Mouse (Mus musculus) hindbrain, embryonic 15.5 days (tissue): ENCODE data around the gene Sec16a. TPM values are rescaled to one million over a fixed set of nuclear protein-coding genes. Genes with fewer than 3 reads are reported as not detected.
"Not testable (repeated sequence)": the region's sequence is repeated elsewhere in the genome, so short reads cannot be mapped to it uniquely, and the experiment has no call there.

Experiments used
- ATAC-seq: fragments of 200-750 bp; cut with Nextera tagmentation; 2 replicates; pipeline ENCODE4 v1.8.0; 2017; ENCODE audit warnings: low read depth, moderate number of reproducible peaks, moderate TSS enrichment; ENCODE audit not compliant: low FRiP score
- H3K27ac ChIP-seq: fragments of 300-500 bp; sonication (generic); replicated peaks from 2 replicates; pipeline ENCODE4 v1.5.1; 2015; ENCODE audit warnings: mild to moderate bottlenecking, inconsistent platforms
- H3K27me3 ChIP-seq: fragments of 300-500 bp; sonication (generic); 2 replicates; pipeline ENCODE4 v1.6.1; 2015; ENCODE audit warnings: control low read depth, inconsistent platforms
- H3K36me3 ChIP-seq: fragments of 300-500 bp; sonication (generic); 2 replicates; pipeline ENCODE4 v1.6.1; 2015; ENCODE audit warnings: control low read depth, inconsistent platforms
- H3K4me1 ChIP-seq: fragments of 300-500 bp; sonication (generic); replicated peaks from 2 replicates; pipeline ENCODE4 v1.6.1; 2015; ENCODE audit warnings: control low read depth, inconsistent platforms
- H3K4me2 ChIP-seq: fragments of 300-500 bp; sonication (generic); 2 replicates; pipeline ENCODE4 v1.6.1; 2015; ENCODE audit warnings: moderate library complexity, mild to moderate bottlenecking, inconsistent platforms
- H3K4me3 ChIP-seq: fragments of 300-500 bp; sonication (generic); 2 replicates; pipeline ENCODE4 v1.5.1; 2015; ENCODE audit warnings: mild to moderate bottlenecking, inconsistent platforms
- H3K9ac ChIP-seq: fragments of 300-500 bp; sonication (generic); 2 replicates; pipeline ENCODE4 v1.6.1; 2015; ENCODE audit warnings: inconsistent platforms
- H3K9me3 ChIP-seq: fragments of 300-500 bp; sonication (generic); 2 replicates; pipeline ENCODE4 v1.6.1; 2016; ENCODE audit warnings: control low read depth, inconsistent platforms
- WGBS: fragments of 180-500 bp; shearing (Covaris S2); methylation state at CpG from one replicate; pipeline ENCODE4 v1.1.7; 2015; 5-methylcytosine and 5-hydroxymethylcytosine counted together
- polyA plus RNA-seq: library from polyadenylated mRNA; unstranded; fragments of >200 nt; fragmentation: Nextera tagmentation; extraction: Ambion mirVana; gene quantifications from 2 replicates; pipeline ENCODE4 v1.2.1, GENCODE M21; 2015

The Sec16a gene
- polyA plus RNA-seq, 1 experiment from 2014 or later, result 21.6 TPM

DNA sequence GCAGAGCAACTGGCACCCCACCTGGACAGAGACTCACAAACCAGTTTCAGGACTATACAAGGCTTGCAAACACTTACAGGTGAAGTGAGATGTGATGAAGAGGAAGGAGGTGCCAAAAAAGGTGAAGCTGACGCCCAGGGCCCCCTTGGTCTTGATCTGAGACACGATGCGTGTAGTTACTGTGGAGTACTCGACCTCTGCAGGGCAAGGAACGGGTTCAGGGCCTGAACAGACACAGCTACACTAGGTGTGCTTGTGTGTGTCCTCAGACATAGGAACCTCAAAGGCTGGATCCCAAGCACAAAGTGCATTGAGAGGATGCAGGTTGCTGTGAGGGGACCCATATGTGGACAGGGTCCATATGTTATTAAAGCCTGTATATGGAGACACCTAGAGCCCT, 44.7 kb downstream of the Sec16a start:
- ATAC-seq, result no peak
- Histone ChIP-seq H3K4me3 (no peak overlapping the region), H3K4me2 (no peak overlapping the region)

DNA sequence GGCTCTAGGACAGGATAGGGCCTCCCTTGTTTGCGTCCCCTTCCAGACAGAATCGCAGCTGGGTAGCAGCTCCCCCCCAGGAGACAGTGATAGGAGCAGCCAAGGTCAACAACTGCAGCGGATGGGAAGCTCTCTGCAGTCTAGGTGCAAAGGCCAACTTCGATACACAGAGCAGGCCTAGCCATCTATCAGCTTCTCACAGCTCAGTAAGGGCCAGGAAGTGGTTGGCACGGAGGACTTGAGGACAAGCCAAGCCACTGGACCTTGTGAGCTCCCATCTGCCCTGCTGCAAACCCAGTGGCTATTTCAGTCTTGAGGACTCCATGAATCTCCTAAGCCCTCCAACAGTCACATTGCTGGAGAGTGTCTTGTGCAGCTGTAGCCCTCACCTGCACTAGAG, 45.4 kb downstream of the Sec16a start:
- Histone ChIP-seq H3K9me3 (no peaks in the 10 kb centered on the region), H3K4me2 (no peak overlapping the region), H3K36me3 (peaks cover 71% of the 10 kb centered on the region), H3K27ac (no peak overlapping the region), H3K27me3 (no peaks in the 10 kb centered on the region), H3K4me1 (peaks cover 2% of the 10 kb centered on the region), H3K9ac (no peak overlapping the region), H3K4me3 (no peak overlapping the region)
- no peak for ATAC-seq
- 82% methylated on average over 5 of the region's 5 CpGs for WGBS

More for the DNA sequence above, 44.7 kb downstream of the Sec16a start:
- Histone ChIP-seq H3K36me3 (peaks cover 64% of the 10 kb centered on the region), H3K9me3 (no peaks in the 10 kb centered on the region), H3K9ac (no peak overlapping the region), H3K27me3 (no peaks in the 10 kb centered on the region), H3K27ac (no peak overlapping the region), H3K4me1 (peaks cover 8% of the 10 kb centered on the region)
- 90% methylated on average over 5 of the region's 5 CpGs for WGBS

DNA sequence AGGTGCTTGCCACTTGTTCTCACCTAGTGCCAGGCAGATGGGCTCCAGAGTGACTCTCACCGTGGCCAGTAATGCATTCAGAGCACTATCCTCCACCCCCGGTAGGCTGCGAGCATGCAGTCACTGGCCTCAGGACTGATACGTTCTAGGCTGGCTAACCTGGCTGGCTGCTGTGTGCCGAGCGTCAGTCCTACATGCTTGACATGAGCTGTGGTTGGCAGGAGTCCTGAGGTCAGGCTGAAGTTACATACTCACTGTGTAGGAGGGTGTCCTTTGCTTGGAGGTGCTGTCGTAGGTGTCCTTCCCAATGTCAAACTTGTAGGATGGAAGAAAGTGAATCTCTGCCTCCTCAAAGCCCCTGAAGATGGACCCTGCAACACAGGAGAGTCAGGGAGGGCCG, 46.0 kb downstream of the Sec16a start:
- no peak for ATAC-seq
- Histone ChIP-seq H3K27me3 (no peaks in the 10 kb centered on the region), H3K27ac (no peak overlapping the region), H3K9ac (no peak overlapping the region), H3K4me3 (no peak overlapping the region), H3K4me1 (no peaks in the 10 kb centered on the region), H3K36me3 (peaks cover 77% of the 10 kb centered on the region), H3K9me3 (no peaks in the 10 kb centered on the region), H3K4me2 (no peak overlapping the region)
- WGBS, result 88% methylated on average over 8 of the region's 8 CpGs

DNA sequence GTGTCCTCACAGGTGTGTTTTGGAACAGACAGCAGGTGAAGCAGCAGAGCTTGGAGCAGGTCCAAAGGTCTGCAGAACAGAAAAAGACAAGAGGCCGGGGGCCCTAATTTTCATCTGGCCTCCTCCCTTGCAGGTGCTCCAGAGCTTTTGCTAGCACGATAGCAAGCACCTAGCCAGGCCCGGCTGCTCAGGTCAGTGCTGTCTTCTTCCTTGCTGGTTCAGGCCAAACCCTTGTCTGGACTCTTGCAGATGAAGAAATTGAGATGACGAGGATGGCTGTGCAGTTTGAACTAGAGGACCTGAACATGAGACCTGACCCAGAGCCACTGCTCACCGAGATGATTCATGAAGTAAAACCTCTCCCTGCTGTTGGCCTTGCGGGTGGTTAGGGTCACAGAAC, 53.4 kb downstream of the Sec16a start:
- H3K4me2 ChIP-seq, result no peak overlapping the region
- no peaks in the 10 kb centered on the region for H3K9me3 ChIP-seq
- H3K4me1 ChIP-seq, result peaks cover 24% of the 10 kb centered on the region
- no peak overlapping the region for H3K9ac ChIP-seq
- no peak overlapping the region for H3K4me3 ChIP-seq
- no peaks in the 10 kb centered on the region for H3K27me3 ChIP-seq
- peaks cover 73% of the 10 kb centered on the region for H3K36me3 ChIP-seq
- WGBS, result 96% methylated on average over 6 of the region's 6 CpGs
- no peak for ATAC-seq
- no peak overlapping the region for H3K27ac ChIP-seq

DNA sequence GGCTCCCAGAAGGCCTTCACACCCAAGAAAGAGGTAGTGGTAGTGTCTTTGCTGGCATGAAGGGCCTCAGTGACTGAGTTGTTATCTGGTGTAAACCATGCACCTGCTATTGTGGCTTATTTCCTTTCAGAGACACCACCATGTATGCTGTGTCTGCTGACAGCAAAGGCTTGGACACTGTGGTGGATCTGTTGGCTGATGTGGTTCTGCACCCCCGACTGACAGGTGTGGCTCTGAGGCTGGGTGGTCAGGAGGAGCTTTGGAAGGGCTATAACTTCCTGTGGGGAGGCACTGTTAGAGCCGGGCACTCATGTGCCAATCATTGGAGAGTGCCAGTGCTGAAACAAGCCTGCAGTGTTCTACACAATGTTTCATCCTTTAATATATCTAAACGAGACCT, 54.1 kb downstream of the Sec16a start:
- Histone ChIP-seq H3K27ac (no peak overlapping the region), H3K4me1 (peaks cover 24% of the 10 kb centered on the region), H3K4me3 (peak overlapping the region; percentile 5; the same call in 1 of the 2 replicates), H3K4me2 (no peak overlapping the region), H3K9ac (no peak overlapping the region), H3K9me3 (no peaks in the 10 kb centered on the region), H3K27me3 (no peaks in the 10 kb centered on the region), H3K36me3 (peaks cover 73% of the 10 kb centered on the region)
- no peak for ATAC-seq
- WGBS, result 90% methylated on average over 3 of the region's 3 CpGs

DNA sequence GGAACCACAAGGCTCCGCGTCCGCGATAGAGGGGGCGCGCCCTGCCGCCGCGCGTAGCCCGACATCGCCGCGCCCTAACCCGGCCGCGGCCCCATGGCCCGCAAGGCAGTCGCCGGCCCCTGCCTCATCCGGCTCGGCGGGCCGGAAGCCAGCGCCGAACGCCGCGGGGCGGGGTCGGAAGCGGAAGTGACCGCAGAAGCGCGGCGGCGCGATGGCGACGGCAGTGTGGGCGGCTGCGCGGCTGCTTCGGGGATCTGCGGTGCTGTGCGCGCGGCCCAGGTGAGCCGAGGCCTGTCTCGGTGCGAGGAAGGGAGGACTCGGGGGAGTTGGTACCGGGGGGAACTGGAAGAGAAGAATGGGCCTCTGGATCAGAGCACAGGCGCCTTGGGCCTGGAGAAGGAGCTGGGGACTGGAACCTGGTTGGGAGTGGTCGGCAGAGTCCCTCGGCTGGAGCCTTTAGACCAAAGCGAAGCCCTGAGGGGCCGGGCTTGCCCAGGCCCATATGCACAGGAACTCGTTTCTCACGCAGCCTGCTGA, 55.8 kb downstream of the Sec16a start, which contains the start of the genes Entr1 and Pmpca:
TSS of gene Entr1 (minus strand) at position 163 of the 537 bp plus-strand sequence.
TSS of gene Pmpca (plus strand) at position 186 of the 537 bp plus-strand sequence.
- H3K36me3 ChIP-seq, result peaks cover 73% of the 10 kb centered on the region
- H3K4me2 ChIP-seq, result peak within 1 kb of the TSS; percentile 98
- peak within 1 kb of the TSS; percentile 75 for H3K27ac ChIP-seq
- peak; percentile 94 for ATAC-seq
- under 1% methylated on average over 58 of the region's 60 CpGs for WGBS
- H3K27me3 ChIP-seq, result no peaks in the 10 kb centered on the region
- H3K4me3 ChIP-seq, result peak within 1 kb of the TSS; percentile 81
- no peaks in the 10 kb centered on the region for H3K9me3 ChIP-seq
- H3K9ac ChIP-seq, result peak within 1 kb of the TSS; percentile 92
- H3K4me1 ChIP-seq, result peaks cover 24% of the 10 kb centered on the region

DNA sequence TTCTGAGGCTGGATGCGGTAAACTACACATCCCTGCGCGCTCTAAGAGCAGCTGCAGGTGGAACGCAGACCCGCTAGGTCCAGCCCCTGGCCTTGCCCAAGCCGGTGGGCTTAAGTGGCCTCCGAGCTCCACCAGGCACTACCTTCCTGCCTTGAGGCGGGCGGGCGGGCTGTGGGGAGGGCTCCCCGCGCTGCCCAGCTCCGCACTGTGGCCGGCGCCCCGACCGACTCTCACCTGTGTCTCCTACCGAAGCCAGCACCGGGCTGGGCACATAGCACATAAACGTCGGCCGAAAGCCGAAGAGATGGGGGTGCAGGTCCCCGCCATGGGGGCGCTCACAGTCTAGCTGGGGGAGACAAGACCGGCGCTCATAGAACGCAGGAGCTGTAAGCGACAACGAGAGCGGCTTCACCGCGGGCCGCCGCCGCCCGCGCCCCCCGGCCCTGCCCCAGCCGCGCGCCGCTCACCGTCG, 56.3 kb downstream of the Sec16a start:
- Histone ChIP-seq H3K9me3 (no peaks in the 10 kb centered on the region), H3K4me3 (peak overlapping the region; percentile 81), H3K4me2 (peak overlapping the region; percentile 98), H3K4me1 (peaks cover 24% of the 10 kb centered on the region), H3K9ac (peak overlapping the region; percentile 92), H3K27ac (peak overlapping the region; percentile 75), H3K36me3 (peaks cover 73% of the 10 kb centered on the region), H3K27me3 (no peaks in the 10 kb centered on the region)
- no peak; the same call in none of the 2 replicates for ATAC-seq
- under 1% methylated on average over 41 of the region's 45 CpGs for WGBS

DNA sequence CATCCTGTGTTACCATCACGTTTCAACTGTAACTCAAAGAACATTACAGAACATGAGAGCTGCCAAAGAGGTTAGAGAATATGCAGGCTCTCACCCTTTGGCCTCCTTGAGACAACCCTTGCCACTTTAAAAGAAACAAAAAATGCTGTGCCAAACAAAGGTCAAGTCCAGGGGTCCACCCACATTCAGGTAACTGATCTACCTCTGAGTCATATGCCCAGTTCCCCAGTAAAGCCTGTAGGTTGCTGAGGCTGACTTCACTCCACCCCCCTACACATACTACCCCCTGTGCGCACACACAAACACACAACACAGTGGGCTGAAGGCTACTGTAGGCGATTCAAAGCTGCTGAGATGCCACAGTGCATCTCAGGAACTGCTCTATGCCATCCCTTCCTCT, 57.3 kb downstream of the Sec16a start:
- Histone ChIP-seq H3K4me3 (peak overlapping the region; percentile 81), H3K9me3 (no peaks in the 10 kb centered on the region), H3K4me1 (peaks cover 24% of the 10 kb centered on the region), H3K4me2 (peak overlapping the region; percentile 98), H3K9ac (no peak overlapping the region), H3K36me3 (peaks cover 73% of the 10 kb centered on the region), H3K27me3 (no peaks in the 10 kb centered on the region), H3K27ac (no peak overlapping the region)
- ATAC-seq, result no peak
- 95% methylated on average over 3 of the region's 3 CpGs for WGBS

DNA sequence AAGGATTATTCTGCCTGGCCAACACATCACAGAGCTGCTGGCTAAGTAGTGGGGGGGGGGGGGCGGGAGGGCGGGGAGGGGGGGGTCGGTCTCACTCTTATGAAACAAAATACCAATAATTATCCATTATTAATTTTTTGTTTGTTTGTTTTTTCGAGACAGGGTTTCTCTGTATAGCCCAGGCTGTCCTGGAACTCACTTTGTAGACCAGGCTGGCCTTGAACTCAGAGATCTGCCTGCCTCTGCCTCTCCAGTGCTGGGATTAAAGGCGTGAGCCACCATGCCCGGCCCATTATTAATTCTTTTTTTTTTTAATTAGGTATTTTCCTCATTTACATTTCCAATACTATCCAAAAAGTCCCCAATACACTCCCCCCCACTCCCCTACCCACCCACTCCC, 64.1 kb downstream of the Sec16a start:
- not testable (repeated sequence) for ATAC-seq, H3K9me3 ChIP-seq, H3K27me3 ChIP-seq
- Histone ChIP-seq H3K4me2 (peak overlapping the region; percentile 85), H3K4me3 (peak overlapping the region; percentile 71), H3K4me1 (peaks cover 18% of the 10 kb centered on the region), H3K27ac (peak overlapping the region; percentile 68), H3K36me3 (peaks cover 56% of the 10 kb centered on the region), H3K9ac (peak overlapping the region; percentile 67)
- WGBS, result 30% methylated on average over 6 of the region's 6 CpGs

DNA sequence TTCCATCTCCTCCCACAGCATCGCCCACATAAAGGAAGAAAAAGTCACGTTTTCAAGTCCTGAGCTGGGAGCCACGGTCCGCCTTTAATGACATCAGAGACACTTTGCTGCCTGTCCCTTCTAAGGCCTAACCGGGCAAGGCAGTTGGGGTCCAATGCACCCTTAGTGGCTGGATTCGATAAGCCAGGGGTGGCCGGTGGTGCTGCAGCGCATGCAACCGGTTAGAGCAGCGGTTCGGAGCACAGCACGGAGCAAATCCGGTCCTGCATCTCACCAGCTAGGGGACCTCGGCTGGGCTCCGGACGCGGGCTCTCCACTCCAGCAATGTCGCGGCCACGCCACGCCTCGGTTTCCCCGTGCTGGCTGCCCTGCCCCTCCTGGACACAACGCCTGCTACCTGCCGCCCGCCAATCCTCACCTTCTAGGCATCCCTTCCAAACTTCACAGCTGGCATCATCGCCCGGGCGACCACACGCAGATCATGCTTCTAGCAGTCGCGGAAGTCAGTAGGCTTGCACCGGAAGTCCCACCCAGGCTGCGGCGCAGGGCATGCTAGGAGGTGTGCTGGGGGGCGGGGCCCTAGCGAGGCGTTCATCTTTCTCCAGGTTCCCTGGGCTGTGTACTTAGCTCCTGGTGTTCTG, 64.8 kb downstream of the Sec16a start, which contains the start of gene Snapc4:
TSS of gene Snapc4 (minus strand) at position 523 of the 641 bp plus-strand sequence.
- H3K36me3 ChIP-seq, result peaks cover 55% of the 10 kb centered on the region
- ATAC-seq, result peak; percentile 97
- H3K4me1 ChIP-seq, result peaks cover 18% of the 10 kb centered on the region
- H3K4me3 ChIP-seq, result peak within 1 kb of the TSS; percentile 71
- peak within 1 kb of the TSS; percentile 68 for H3K27ac ChIP-seq
- H3K9ac ChIP-seq, result peak within 1 kb of the TSS; percentile 67
- H3K4me2 ChIP-seq, result peak within 1 kb of the TSS; percentile 85
- WGBS, result under 1% methylated on average over 38 of the region's 38 CpGs
- H3K27me3 ChIP-seq, result no peaks in the 10 kb centered on the region
- H3K9me3 ChIP-seq, result no peaks in the 10 kb centered on the region

DNA sequence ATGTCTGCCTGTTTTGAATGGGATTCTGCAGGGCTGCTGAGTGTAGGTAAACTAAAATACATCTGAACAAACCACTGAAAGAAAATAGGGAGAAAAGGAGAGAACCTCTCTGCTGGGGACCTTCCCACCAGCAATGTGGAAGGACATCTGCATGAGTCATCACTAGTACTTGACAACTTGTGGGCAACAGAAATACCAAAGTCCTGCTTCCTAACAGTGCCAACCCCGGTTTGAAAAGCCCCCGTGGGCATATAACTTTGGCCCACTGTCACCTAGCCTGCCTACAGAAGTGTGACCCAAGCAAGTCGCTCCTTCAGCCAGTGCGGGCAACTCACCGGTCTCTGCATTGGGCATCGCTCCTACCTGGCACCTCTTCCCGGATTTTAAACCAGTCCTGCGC, 72.6 kb downstream of the Sec16a start:
- H3K4me3 ChIP-seq, result no peak overlapping the region
- no peaks in the 10 kb centered on the region for H3K9me3 ChIP-seq
- H3K4me2 ChIP-seq, result no peak overlapping the region
- no peaks in the 10 kb centered on the region for H3K4me1 ChIP-seq
- H3K36me3 ChIP-seq, result peaks cover 92% of the 10 kb centered on the region
- WGBS, result 96% methylated on average over 8 of the region's 8 CpGs
- H3K9ac ChIP-seq, result no peak overlapping the region
- no peak overlapping the region for H3K27ac ChIP-seq
- ATAC-seq, result no peak
- no peaks in the 10 kb centered on the region for H3K27me3 ChIP-seq

DNA sequence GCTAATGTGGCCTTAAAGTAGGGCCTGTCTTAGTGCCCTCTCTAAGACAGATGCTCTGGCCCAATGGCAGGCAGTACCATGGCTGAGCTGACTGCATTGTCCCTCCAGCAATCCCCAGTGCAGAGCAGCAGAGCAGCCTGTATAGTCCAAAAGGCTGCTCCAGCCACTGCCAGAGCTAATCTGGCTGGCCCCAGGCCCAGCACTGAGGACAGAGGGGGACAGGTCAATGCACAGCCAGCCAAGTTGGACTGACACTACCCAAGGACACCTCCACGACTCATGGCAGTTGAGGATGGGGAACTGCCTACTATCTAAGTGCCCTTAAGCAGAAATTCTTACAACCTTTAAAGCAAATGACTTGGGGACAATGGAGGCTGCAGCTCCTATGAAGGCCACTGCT, 76.4 kb downstream of the Sec16a start:
- no peak for ATAC-seq
- Histone ChIP-seq H3K27ac (no peak overlapping the region), H3K4me2 (no peak overlapping the region), H3K4me1 (no peaks in the 10 kb centered on the region), H3K36me3 (peaks cover 86% of the 10 kb centered on the region), H3K9me3 (no peaks in the 10 kb centered on the region), H3K27me3 (no peaks in the 10 kb centered on the region), H3K9ac (no peak overlapping the region), H3K4me3 (no peak overlapping the region)
- 88% methylated on average over 1 of the region's 1 CpGs for WGBS
